Mouse (Mus musculus) liver, postnatal 0 days (tissue): ENCODE measurements at regions not wholly inside any gene's neighbourhood (a gene's known extent, or its start where the extent isn't known, plus 50 kb on each side); places are given as distances from the start of the nearest gene placed in this dataset.

ENCODE experiments used
- CTCF ChIP-seq: sonication (generic); IDR thresholded peaks from 2 replicates; pipeline ENCODE4 v1.5.1; 2016; ENCODE audit warnings: antibody characterized with exemption, low read depth
- EP300 ChIP-seq: IDR thresholded peaks from 2 replicates; pipeline ENCODE4 v1.6.1; 2016; ENCODE audit warnings: antibody characterized with exemption, low read depth, mild to moderate bottlenecking

DNA sequence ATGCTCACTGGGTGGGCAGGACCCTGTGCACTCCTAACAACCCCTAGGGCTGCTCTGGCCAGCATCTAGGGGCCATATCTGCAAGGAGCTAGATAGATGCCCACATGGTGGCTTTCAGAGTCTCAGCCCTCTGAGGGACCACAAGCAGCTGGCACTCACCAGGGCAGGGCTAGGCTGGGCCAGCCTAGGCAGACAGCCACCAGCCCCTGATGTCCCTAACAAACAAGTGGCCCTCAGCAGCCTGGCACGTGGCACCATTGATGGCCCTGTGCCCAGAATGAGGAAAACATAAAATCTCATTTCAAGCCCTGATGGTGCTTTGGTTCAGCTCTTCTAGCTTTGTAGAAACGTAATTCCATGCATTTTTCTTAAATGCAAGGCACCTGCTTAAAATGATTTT, 102.8 kb upstream of the Lhx1 start:
- TF ChIP-seq CTCF, result no peak
- TF ChIP-seq EP300, result no peak
